Mouse (Mus musculus): ENCODE measurements at regions not wholly inside any gene's neighbourhood (a gene's known extent, or its start where the extent isn't known, plus 50 kb on each side); places are given as distances from the start of the nearest gene placed in this dataset.

GRCm38 (mm10) chr1:166795613-166796012, 114.0 kb upstream of the Fmo9 start:
- TF ChIP-seq CTCF (IDR thresholded peaks at IDR 0.05; ENCODE audit: extremely low read depth, insufficient read depth, insufficient read length, insufficient replicate concordance) (no peak), POLR2A (IDR thresholded peaks at IDR 0.05; ENCODE audit: low read depth, low read length) (no peak)
